Mouse (Mus musculus): ENCODE data around the gene Pigq. TPM values are rescaled to one million over a fixed set of nuclear protein-coding genes. Genes with fewer than 3 reads are reported as not detected.

The Pigq gene
- polyA plus RNA-seq, 1 experiment from 2014 or later, result 62.7 TPM

Other genes starting within 250 kb of the Pigq start
- gene Gng13, start 227.8 kb downstream of the Pigq start, polyA plus RNA-seq (2014; fragmentation: Nextera tagmentation; extraction: Ambion mirVana), result 2.4 and 3.7 TPM in 2 replicates
- 8.0 and 9.5 TPM in 2 replicates for gene Chtf18, start 217.5 kb downstream of the Pigq start, polyA plus RNA-seq (2014; fragmentation: Nextera tagmentation; extraction: Ambion mirVana)
- gene Rpusd1, start 217.3 kb downstream of the Pigq start, polyA plus RNA-seq (2014; fragmentation: Nextera tagmentation; extraction: Ambion mirVana), result 12.0 and 13.4 TPM in 2 replicates
- not detected in 2 replicates for gene Mslnl, start 208.9 kb downstream of the Pigq start, polyA plus RNA-seq (2014; fragmentation: Nextera tagmentation; extraction: Ambion mirVana)
- gene Msln, start 190.6 kb downstream of the Pigq start, polyA plus RNA-seq (2014; fragmentation: Nextera tagmentation; extraction: Ambion mirVana), result 31.9 and 34.7 TPM in 2 replicates
- 36.6 and 37.2 TPM in 2 replicates for gene Narfl, start 171.2 kb downstream of the Pigq start, polyA plus RNA-seq (2014; fragmentation: Nextera tagmentation; extraction: Ambion mirVana)
- 59.4 and 60.2 TPM in 2 replicates for gene Haghl, start 159.3 kb downstream of the Pigq start, polyA plus RNA-seq (2014; fragmentation: Nextera tagmentation; extraction: Ambion mirVana)
- 0.09 TPM in 1 of 2 replicates, not detected in the other for gene Ccdc78, start 158.4 kb downstream of the Pigq start, polyA plus RNA-seq (2014; fragmentation: Nextera tagmentation; extraction: Ambion mirVana)
- 58.4 and 76.0 TPM in 2 replicates for gene Fam173a, start 152.0 kb downstream of the Pigq start, polyA plus RNA-seq (2014; fragmentation: Nextera tagmentation; extraction: Ambion mirVana)
- not detected in 2 replicates for gene AC134908.4, start 149.3 kb downstream of the Pigq start, polyA plus RNA-seq (2014; fragmentation: Nextera tagmentation; extraction: Ambion mirVana)
- gene Metrn, start 147.8 kb downstream of the Pigq start, polyA plus RNA-seq (2014; fragmentation: Nextera tagmentation; extraction: Ambion mirVana), result 3.3 and 10.1 TPM in 2 replicates
- gene Fbxl16, start 135.9 kb downstream of the Pigq start, polyA plus RNA-seq (2014; fragmentation: Nextera tagmentation; extraction: Ambion mirVana), result 0.85 and 1.1 TPM in 2 replicates
- 15.2 and 17.3 TPM in 2 replicates for gene Wdr24, start 121.3 kb downstream of the Pigq start, polyA plus RNA-seq (2014; fragmentation: Nextera tagmentation; extraction: Ambion mirVana)
- 28.8 and 30.0 TPM in 2 replicates for gene Jmjd8, start 116.1 kb downstream of the Pigq start, polyA plus RNA-seq (2014; fragmentation: Nextera tagmentation; extraction: Ambion mirVana)
- 282 and 298 TPM in 2 replicates for gene Stub1, start 111.5 kb downstream of the Pigq start, polyA plus RNA-seq (2014; fragmentation: Nextera tagmentation; extraction: Ambion mirVana)
- gene Rhbdl1, start 107.6 kb downstream of the Pigq start, polyA plus RNA-seq (2014; fragmentation: Nextera tagmentation; extraction: Ambion mirVana), result 1.2 and 1.5 TPM in 2 replicates
- 1.2 and 1.9 TPM in 2 replicates for gene Gm20683, start 103.2 kb downstream of the Pigq start, polyA plus RNA-seq (2014; fragmentation: Nextera tagmentation; extraction: Ambion mirVana)
- 11.5 and 12.7 TPM in 2 replicates for gene Rhot2, start 100.1 kb downstream of the Pigq start, polyA plus RNA-seq (2014; fragmentation: Nextera tagmentation; extraction: Ambion mirVana)
- gene Wdr90, start 83.4 kb downstream of the Pigq start, polyA plus RNA-seq (2014; fragmentation: Nextera tagmentation; extraction: Ambion mirVana), result 8.2 and 8.6 TPM in 2 replicates
- 164 and 184 TPM in 2 replicates for gene Mcrip2, start 76.2 kb downstream of the Pigq start, polyA plus RNA-seq (2014; fragmentation: Nextera tagmentation; extraction: Ambion mirVana)
- gene Mettl26, start 69.9 kb downstream of the Pigq start, polyA plus RNA-seq (2014; fragmentation: Nextera tagmentation; extraction: Ambion mirVana), result 36.7 and 41.7 TPM in 2 replicates
- 0.27 and 0.53 TPM in 2 replicates for gene Wfikkn1, start 64.1 kb downstream of the Pigq start, polyA plus RNA-seq (2014; fragmentation: Nextera tagmentation; extraction: Ambion mirVana)
- 7.5 and 8.8 TPM in 2 replicates for gene Rab40c, start 25.2 kb downstream of the Pigq start, polyA plus RNA-seq (2014; fragmentation: Nextera tagmentation; extraction: Ambion mirVana)
- 0.09 TPM in 1 of 2 replicates, not detected in the other for gene Nhlrc4, start within 50 bp of the Pigq start, polyA plus RNA-seq (2014; fragmentation: Nextera tagmentation; extraction: Ambion mirVana)
- gene A930017K11Rik, start 7.6 kb upstream of the Pigq start, polyA plus RNA-seq (2014; fragmentation: Nextera tagmentation; extraction: Ambion mirVana), result 0.09 TPM in 1 of 2 replicates, not detected in the other
- gene Capn15, start 40.9 kb upstream of the Pigq start, polyA plus RNA-seq (2014; fragmentation: Nextera tagmentation; extraction: Ambion mirVana), result 11.2 and 11.3 TPM in 2 replicates
- 12.3 and 12.8 TPM in 2 replicates for gene Rab11fip3, start 124.6 kb upstream of the Pigq start, polyA plus RNA-seq (2014; fragmentation: Nextera tagmentation; extraction: Ambion mirVana)
- 33.0 and 39.5 TPM in 2 replicates for gene Decr2, start 145.4 kb upstream of the Pigq start, polyA plus RNA-seq (2014; fragmentation: Nextera tagmentation; extraction: Ambion mirVana)
- 58.5 and 68.2 TPM in 2 replicates for gene Nme4, start 150.7 kb upstream of the Pigq start, polyA plus RNA-seq (2014; fragmentation: Nextera tagmentation; extraction: Ambion mirVana)
- 0.44 and 0.58 TPM in 2 replicates for gene Tmem8, start 168.4 kb upstream of the Pigq start, polyA plus RNA-seq (2014; fragmentation: Nextera tagmentation; extraction: Ambion mirVana)
- gene Mrpl28, start 178.6 kb upstream of the Pigq start, polyA plus RNA-seq (2014; fragmentation: Nextera tagmentation; extraction: Ambion mirVana), result 224 and 237 TPM in 2 replicates
- 10.9 and 11.9 TPM in 2 replicates for gene Axin1, start 193.8 kb upstream of the Pigq start, polyA plus RNA-seq (2014; fragmentation: Nextera tagmentation; extraction: Ambion mirVana)